Mouse (Mus musculus) kidney, postnatal 36 days (tissue): Measurements from ENCODE around the gene Gm6205.
"Not testable (repeated sequence)": the region's sequence is repeated elsewhere in the genome, so short reads cannot be mapped to it uniquely, and the experiment has no call there.

ENCODE experiments used
- DNase-seq, 2 experiments: peaks; one replicate each; pipeline ENCODE4 v3.0.0; 2021 to 2022; ENCODE audit warnings: mixed read lengths in 2 of 2

Gene Gm6205

DNA sequence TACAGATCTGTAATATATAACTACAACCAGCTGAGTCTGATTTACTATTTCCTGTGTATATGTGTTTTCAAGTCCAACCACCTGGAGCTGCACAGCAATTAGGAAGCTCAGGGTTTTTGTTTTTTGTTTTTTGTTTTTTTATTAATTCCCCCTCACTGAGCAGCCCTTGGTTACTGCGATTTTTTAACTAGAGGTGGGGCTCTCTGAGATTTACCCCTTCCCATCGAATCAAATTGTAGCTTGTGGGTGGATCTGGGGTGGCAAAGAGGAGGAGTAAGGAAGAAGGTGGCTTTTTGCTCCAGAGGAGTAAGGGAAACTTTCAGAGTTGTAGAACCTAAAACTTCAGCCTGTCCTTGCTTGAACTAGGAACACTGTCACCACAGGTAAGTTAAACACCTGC, at the start of gene Gm6205:
Gene Gm6205, plus strand, starts transcription at position 301 of the 400 bp plus-strand sequence.
- DNase-seq, result not testable (repeated sequence)

- DNase-seq, result not testable (repeated sequence)
Measured at GRCm38 (mm10) chr5:94616242-94616641, 31.9 kb upstream of the Gm6205 start, which contains the start of gene Gm3147. Gene Gm3147, minus strand, starts transcription at chr5:94616342.

DNA sequence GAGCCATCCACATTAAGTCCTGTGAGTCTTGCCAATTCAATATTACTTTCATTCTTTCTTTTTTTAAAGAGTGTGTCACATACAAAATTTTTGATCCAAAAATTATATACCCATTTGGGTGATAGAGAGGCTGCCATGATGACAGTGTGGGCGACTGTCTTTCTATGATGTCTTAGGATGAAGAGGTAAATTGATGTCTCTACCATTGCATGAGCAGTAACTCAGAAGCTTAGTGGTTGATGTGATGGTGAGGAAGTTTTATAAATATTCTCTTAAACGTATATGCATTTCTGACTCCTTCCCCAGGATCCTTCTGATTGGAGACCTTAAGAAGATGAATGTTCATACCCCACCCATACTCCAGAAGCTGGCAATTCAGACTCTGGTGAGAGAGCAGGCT, 24.5 kb upstream of the Gm6205 start, which contains the start of gene Gm6509:
Gene Gm6509, plus strand, starts transcription at position 301 of the 400 bp plus-strand sequence.
- DNase-seq, result not testable (repeated sequence)
